Mouse (Mus musculus) hindbrain, postnatal 0 days (tissue): ENCODE data around the gene Fut1. TPM values are rescaled to one million over a fixed set of nuclear protein-coding genes. Genes with fewer than 3 reads are reported as not detected.

Experiments
- ATAC-seq: fragments of 200-750 bp; cut with Nextera tagmentation; 2 replicates; pipeline ENCODE4 v1.8.0; 2017; ENCODE audit warnings: mild to moderate bottlenecking, moderate TSS enrichment, moderate library complexity
- DNase-seq: peaks from one replicate; pipeline ENCODE4 v3.0.0-alpha.2; 2015; ENCODE audit warnings: low spot score
- H3K27ac ChIP-seq: fragments of 300-500 bp; sonication (generic); 2 replicates; pipeline ENCODE4 v1.5.1; 2014; ENCODE audit warnings: mild to moderate bottlenecking
- H3K27me3 ChIP-seq: fragments of 300-500 bp; sonication (generic); 2 replicates; pipeline ENCODE4 v1.6.1; 2014; ENCODE audit warnings: low read length, mixed read lengths; ENCODE audit not compliant: insufficient read depth
- H3K36me3 ChIP-seq: fragments of 300-500 bp; sonication (generic); 2 replicates; pipeline ENCODE4 v1.6.1; 2014; ENCODE audit warnings: low read length, mixed read lengths; ENCODE audit not compliant: insufficient read depth
- H3K4me1 ChIP-seq: fragments of 300-500 bp; sonication (generic); 2 replicates; pipeline ENCODE4 v1.6.1; 2014; ENCODE audit warnings: antibody characterized with exemption, low read length, mixed read lengths; ENCODE audit not compliant: insufficient read depth
- H3K4me2 ChIP-seq: fragments of 300-500 bp; sonication (generic); 2 replicates; pipeline ENCODE4 v1.6.1; 2014; ENCODE audit warnings: low read depth, mild to moderate bottlenecking, low read length, moderate library complexity, mixed read lengths
- H3K4me3 ChIP-seq: fragments of 300-500 bp; sonication (generic); 2 replicates; pipeline ENCODE4 v1.5.1; 2014; ENCODE audit warnings: low read length
- H3K9ac ChIP-seq: fragments of 300-500 bp; sonication (generic); replicated peaks from 2 replicates; pipeline ENCODE4 v1.6.1; 2014; ENCODE audit warnings: mild to moderate bottlenecking, low read length, moderate library complexity, mixed read lengths
- H3K9me3 ChIP-seq: fragments of 300-500 bp; sonication (generic); 2 replicates; pipeline ENCODE4 v1.6.1; 2016; ENCODE audit warnings: low read length, mixed read lengths
- CTCF ChIP-seq: IDR thresholded peaks from 2 replicates; pipeline ENCODE4 v1.5.1; 2016; ENCODE audit warnings: antibody characterized with exemption, control low read depth, low read depth
- WGBS: fragments of 180-500 bp; shearing (Covaris S2); extraction: QIAGEN DNeasy Blood & Tissue Kit; methylation state at CpG from one replicate; pipeline ENCODE4 v1.1.7; 2014; 5-methylcytosine and 5-hydroxymethylcytosine counted together
- polyA plus RNA-seq: library from polyadenylated mRNA; unstranded; fragments of >200 nt; fragmentation: Nextera tagmentation; extraction: Ambion mirVana; gene quantifications from 2 replicates; pipeline ENCODE4 v1.2.1, GENCODE M21; 2015
- total RNA-seq: library from RNA; depleted of rRNA; stranded (reverse); fragments of >200 nt; gene quantifications from 2 replicates; pipeline ENCODE4 v1.2.3, GENCODE M21; 2014

The Fut1 gene
- total and polyA plus RNA-seq, 2 experiments from 2014 or later: not detected

- Histone ChIP-seq H3K9ac (no peak overlapping the region), H3K27me3 (no peaks in the 10 kb centered on the region), H3K4me3 (no peak overlapping the region), H3K27ac (no peak overlapping the region), H3K4me2 (no peak overlapping the region), H3K9me3 (no peaks in the 10 kb centered on the region), H3K36me3 (no peaks in the 10 kb centered on the region), H3K4me1 (peaks cover 5% of the 10 kb centered on the region; the same call in 1 of the 2 replicates)
- no peak for ATAC-seq
- peak; percentile 12 for DNase-seq
- TF ChIP-seq CTCF: no peak
- WGBS: 69% methylated on average over 23 of the region's 23 CpGs
Observed at GRCm38 (mm10) chr7:45630064-45630907, 13.2 kb downstream of the Fut1 start.

GRCm38 (mm10) chr7:45632499-45632898, 15.4 kb downstream of the Fut1 start:
- Histone ChIP-seq H3K36me3 (no peaks in the 10 kb centered on the region), H3K4me1 (peaks cover 5% of the 10 kb centered on the region; the same call in 1 of the 2 replicates), H3K9me3 (no peaks in the 10 kb centered on the region), H3K4me2 (peak overlapping the region; percentile 35), H3K4me3 (peak overlapping the region; percentile 0; the same call in 1 of the 2 replicates), H3K9ac (0 out of 2 replicates have a peak overlapping the region, but pooled peaks have one; percentile 4), H3K27ac (no peak overlapping the region), H3K27me3 (no peaks in the 10 kb centered on the region)
- ATAC-seq: no peak
- 23% methylated on average over 35 of the region's 35 CpGs for WGBS
- DNase-seq: peak; percentile 59
- TF ChIP-seq CTCF: peak; percentile 51

- H3K4me1 ChIP-seq: 0 out of 2 replicates have a peak, but pooled peaks cover 5% of the 10 kb centered on the region
- ATAC-seq (no peak), DNase-seq (no peak)
- H3K27ac ChIP-seq: no peak overlapping the region
- no peak overlapping the region for H3K9ac ChIP-seq
- no peaks in the 10 kb centered on the region for H3K9me3 ChIP-seq
- no peak for TF ChIP-seq CTCF
- no peak overlapping the region for H3K4me3 ChIP-seq
- no peak overlapping the region for H3K4me2 ChIP-seq
- no peaks in the 10 kb centered on the region for H3K36me3 ChIP-seq
- H3K27me3 ChIP-seq: no peaks in the 10 kb centered on the region
- WGBS: 88% methylated on average over 11 of the region's 11 CpGs
Observed at GRCm38 (mm10) chr7:45634946-45635681, 18.0 kb downstream of the Fut1 start.

GRCm38 (mm10) chr7:45635711-45636688, 18.9 kb downstream of the Fut1 start:
- no peak overlapping the region for H3K4me3 ChIP-seq
- 0 out of 2 replicates have a peak, but pooled peaks cover 9% of the 10 kb centered on the region for H3K4me1 ChIP-seq
- 83% methylated on average over 15 of the region's 15 CpGs for WGBS
- no peak for DNase-seq
- no peaks in the 10 kb centered on the region for H3K27me3 ChIP-seq
- no peaks in the 10 kb centered on the region for H3K9me3 ChIP-seq
- no peak overlapping the region for H3K4me2 ChIP-seq
- no peak overlapping the region for H3K27ac ChIP-seq
- no peak overlapping the region for H3K9ac ChIP-seq
- TF ChIP-seq CTCF: no peak
- ATAC-seq: no peak
- H3K36me3 ChIP-seq: no peaks in the 10 kb centered on the region

- 90% methylated on average over 6 of the region's 6 CpGs for WGBS
- Histone ChIP-seq H3K4me2 (no peak overlapping the region), H3K4me1 (peaks cover 16% of the 10 kb centered on the region; the same call in 1 of the 2 replicates), H3K9me3 (no peaks in the 10 kb centered on the region), H3K4me3 (no peak overlapping the region), H3K9ac (no peak overlapping the region), H3K36me3 (no peaks in the 10 kb centered on the region), H3K27me3 (no peaks in the 10 kb centered on the region), H3K27ac (no peak overlapping the region)
- ATAC-seq (no peak), DNase-seq (no peak)
- TF ChIP-seq CTCF: no peak
Observed at GRCm38 (mm10) chr7:45637710-45638109, 20.6 kb downstream of the Fut1 start.
